Mouse (Mus musculus): ENCODE results near the gene Cenpq. TPM values are rescaled to one million over a fixed set of nuclear protein-coding genes. Genes with fewer than 3 reads are reported as not detected.

Gene Cenpq
- polyA plus RNA-seq (2015; fragmentation: Nextera tagmentation; extraction: Ambion mirVana): 27.9 and 30.1 TPM in 2 replicates

DNA sequence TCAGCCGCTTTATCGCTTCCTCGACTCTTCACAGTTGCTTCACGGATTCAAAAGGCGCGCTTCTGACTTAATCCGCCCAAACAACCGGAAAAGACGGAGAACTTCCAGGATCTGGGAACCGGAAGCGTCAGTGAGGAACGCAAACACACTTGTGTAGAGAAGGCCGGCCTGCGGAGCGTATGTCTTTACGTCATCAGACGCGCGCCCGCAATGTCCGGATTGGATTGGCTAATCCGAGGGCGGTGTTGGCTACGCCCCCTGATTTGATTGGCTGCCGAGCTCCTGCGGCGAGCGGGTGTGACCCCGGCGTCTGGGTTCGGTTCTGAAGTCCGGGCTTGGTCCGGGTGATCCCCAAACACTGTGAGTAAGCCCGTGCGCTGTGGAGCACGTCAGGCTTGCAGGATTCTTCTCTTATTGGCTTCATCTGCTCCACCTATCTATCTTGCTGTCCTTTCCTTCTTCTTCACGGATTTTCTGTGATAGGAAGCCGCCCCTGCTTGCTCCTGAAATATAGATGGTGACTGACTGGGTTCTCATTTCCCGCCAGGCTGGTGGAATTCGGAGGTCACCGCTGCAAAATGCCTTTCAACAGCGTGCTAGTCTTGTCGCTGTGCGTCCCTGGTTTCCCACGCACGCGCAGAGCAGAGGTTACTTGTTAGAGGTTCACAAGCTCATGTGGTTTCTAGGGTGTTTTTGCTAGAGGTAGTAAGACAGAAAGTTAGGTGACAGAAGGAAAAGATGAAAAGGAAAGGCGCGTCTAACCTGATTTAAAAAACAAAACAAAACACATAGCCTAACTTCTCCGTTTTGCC, at the start of gene Cenpq, which contains the start of gene Mut:
Gene Cenpq, minus strand, starts transcription at position 628 of the 812 bp plus-strand sequence.
Gene Mut, plus strand, starts transcription at position 266 of the 812 bp plus-strand sequence.

DNA sequence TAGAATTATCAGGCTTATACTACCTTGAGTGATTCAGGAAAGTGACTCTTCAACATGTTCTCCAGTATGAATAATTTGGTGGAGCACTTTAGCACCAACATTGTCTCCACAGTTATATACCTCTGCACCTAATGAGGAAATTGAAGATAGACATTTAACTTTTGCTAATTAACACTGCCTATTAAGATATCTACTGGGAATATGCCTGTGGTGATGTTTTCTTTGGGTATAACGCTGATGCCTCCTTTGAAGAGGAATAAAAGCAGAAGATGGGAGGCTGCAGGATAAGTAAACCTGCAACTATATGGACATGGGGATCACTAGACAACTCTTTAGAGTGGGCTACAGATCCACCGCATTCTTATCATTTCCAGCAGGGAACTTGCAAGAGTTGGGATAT, 20.6 kb downstream of the Cenpq start, which contains the start of gene Glyatl3:
Gene Glyatl3, minus strand, starts transcription at position 101 of the 400 bp plus-strand sequence.

DNA sequence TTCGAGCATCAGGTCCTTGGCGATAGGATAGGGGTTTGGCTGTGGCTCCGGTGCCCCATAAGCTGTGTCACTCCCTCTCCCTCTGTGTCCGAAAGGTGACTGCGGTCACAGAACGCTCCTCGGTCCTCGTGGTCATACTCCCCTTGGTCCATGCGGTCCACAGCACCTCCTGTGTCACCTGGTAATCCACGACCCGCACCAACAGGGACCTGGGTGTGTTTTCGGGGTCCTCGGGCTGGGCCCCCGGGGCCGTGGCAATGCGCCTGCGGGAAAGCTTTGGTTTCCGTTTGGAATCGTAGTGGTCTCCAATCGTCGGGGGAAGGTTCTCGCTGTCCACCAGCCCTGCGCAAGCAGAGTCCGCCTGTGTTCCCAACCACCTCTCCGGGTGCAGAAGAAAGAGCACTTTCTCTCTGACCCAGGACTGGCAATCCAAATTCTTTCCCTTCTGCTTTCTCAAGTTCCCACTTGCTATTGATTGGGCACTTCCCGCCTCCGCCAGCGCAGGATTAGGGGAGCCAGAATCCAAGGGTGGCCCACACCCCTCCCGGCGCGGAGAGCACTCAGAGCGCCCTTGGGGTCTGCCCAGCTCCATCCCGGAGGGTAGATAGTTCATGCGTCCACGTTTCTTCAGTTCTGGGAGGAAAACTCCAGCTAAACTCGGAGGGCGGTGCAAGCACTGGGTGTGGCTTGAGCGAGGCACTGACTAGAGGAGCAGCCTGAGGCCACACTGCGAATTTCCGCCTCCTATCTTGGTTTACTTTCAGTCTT, 54.7 kb downstream of the Cenpq start, which contains the start of gene 9130008F23Rik:
Gene 9130008F23Rik, minus strand, starts transcription at position 636 of the 768 bp plus-strand sequence.

Other genes with a start within 250 kb of the Cenpq start
- gene Esp1, start 207.9 kb downstream of the Cenpq start, polyA plus RNA-seq (2015; fragmentation: Nextera tagmentation; extraction: Ambion mirVana): not detected in 2 replicates
- gene Crisp2, start 128.0 kb downstream of the Cenpq start, polyA plus RNA-seq (2015; fragmentation: Nextera tagmentation; extraction: Ambion mirVana): 0.65 and 0.89 TPM in 2 replicates
- 157 and 198 TPM in 2 replicates for gene Rhag, start 123.9 kb downstream of the Cenpq start, polyA plus RNA-seq (2015; fragmentation: Nextera tagmentation; extraction: Ambion mirVana)
- 0.99 and 1.1 TPM in 2 replicates for gene 9130008F23Rik, start 54.5 kb downstream of the Cenpq start, polyA plus RNA-seq (2015; fragmentation: Nextera tagmentation; extraction: Ambion mirVana)
- not detected in 2 replicates for gene Glyatl3, start 20.7 kb downstream of the Cenpq start, polyA plus RNA-seq (2015; fragmentation: Nextera tagmentation; extraction: Ambion mirVana)
- 15.7 and 16.9 TPM in 2 replicates for gene Mut, start 362 bp downstream of the Cenpq start, polyA plus RNA-seq (2015; fragmentation: Nextera tagmentation; extraction: Ambion mirVana)

Measured in spleen, postnatal 0 days (tissue).